Mouse (Mus musculus) heart, adult 2 months (tissue): ENCODE results near the gene Parm1. TPM values are rescaled to one million over a fixed set of nuclear protein-coding genes. Genes with fewer than 3 reads are reported as not detected.

Source experiments
- DNase-seq, 2 experiments: peaks; one replicate each; pipeline ENCODE4 v3.0.0; 2021
- H3K27ac ChIP-seq: fragments of 200-600 bp; 2 replicates; pipeline ENCODE4 v1.8.1; 2022
- H3K27me3 ChIP-seq: fragments of 200-500 bp; 2 replicates; pipeline ENCODE4 v1.6.1; 2012; ENCODE audit warnings: mild to moderate bottlenecking, low read length, inconsistent platforms, mixed read lengths; ENCODE audit not compliant: control insufficient read depth, insufficient read depth
- H3K36me3 ChIP-seq: fragments of 200-500 bp; 2 replicates; pipeline ENCODE4 v1.6.1; 2012; ENCODE audit warnings: low read length, inconsistent platforms; ENCODE audit not compliant: control insufficient read depth, insufficient read depth
- H3K4me1 ChIP-seq: fragments of 200-500 bp; 2 replicates; pipeline ENCODE4 v1.6.1; 2011; ENCODE audit warnings: low read length; ENCODE audit not compliant: control insufficient read depth, insufficient read depth
- H3K4me3 ChIP-seq: fragments of 200-600 bp; 2 replicates; pipeline ENCODE4 v1.8.1; 2022
- H3K79me2 ChIP-seq: fragments of 200-500 bp; replicated peaks from 2 replicates; pipeline ENCODE4 v1.6.1; 2012; ENCODE audit warnings: mild to moderate bottlenecking, inconsistent platforms, low read length, moderate library complexity, mixed read lengths; ENCODE audit not compliant: control insufficient read depth, insufficient read depth
- H3K9ac ChIP-seq: fragments of 200-500 bp; 2 replicates; pipeline ENCODE4 v1.6.1; 2012; ENCODE audit warnings: low read depth, mild to moderate bottlenecking, control low read depth, inconsistent platforms, low read length, mixed read lengths
- CTCF ChIP-seq: fragments of 200-600 bp; IDR thresholded peaks from 2 replicates; pipeline ENCODE4 v1.8.1; 2022; ENCODE audit warnings: antibody characterized with exemption, mild to moderate bottlenecking, moderate library complexity
- EP300 ChIP-seq: fragments of 200-500 bp; IDR thresholded peaks from 2 replicates; pipeline ENCODE4 v1.6.1; 2011; ENCODE audit warnings: low read depth, low read length, control low read depth; ENCODE audit not compliant: insufficient read depth
- POLR2A ChIP-seq: fragments of 200-500 bp; IDR thresholded peaks from 2 replicates; pipeline ENCODE4 v1.6.1; 2011; ENCODE audit warnings: mild to moderate bottlenecking, low read depth, low read length, control low read depth; ENCODE audit not compliant: insufficient read depth
- WGBS: fragments of 180-500 bp; shearing (Covaris S2); methylation state at CpG from one replicate; pipeline ENCODE4 v1.1.7; 2018; 5-methylcytosine and 5-hydroxymethylcytosine counted together
- intact Hi-C: fragments of 180-260 bp; cut with DNase I; formaldehyde crosslinking; loops from one replicate; pipeline ENCODE4 v1.15.1; 2025
- polyA plus RNA-seq: library from polyadenylated mRNA; depleted of rRNA; stranded (reverse); fragments of >200 nt; gene quantifications from 2 replicates; pipeline ENCODE4 v1.2.3, GENCODE M21; 2012
- total RNA-seq, 2 experiments: library from RNA; stranded (reverse); gene quantifications; 2 replicates each; pipeline ENCODE4 v1.2.3; 2021

Gene Parm1
- total and polyA plus RNA-seq, 3 experiments, result 41.5 to 56.8 (median 48.0) TPM

DNA sequence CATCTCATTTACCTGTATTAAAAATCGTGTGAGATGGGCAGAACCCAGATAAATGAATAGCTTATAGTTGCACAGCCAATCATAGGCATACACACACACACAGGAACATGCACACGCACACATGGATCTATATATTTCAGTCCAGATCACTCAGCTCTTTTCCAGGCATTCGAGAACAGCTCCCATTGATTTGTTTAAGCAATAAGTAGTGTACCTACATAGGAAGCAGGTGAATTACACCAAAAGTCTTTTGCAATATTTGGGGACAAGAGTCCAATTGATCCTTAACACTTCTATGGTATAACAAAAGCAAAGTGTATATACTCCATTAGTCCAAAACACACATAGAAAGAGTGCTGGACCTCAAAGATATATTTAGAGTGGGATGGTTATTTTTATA lies 94.2 kb downstream of the Parm1 start:
- Histone ChIP-seq H3K27me3 (no peaks in the 10 kb centered on the region), H3K79me2 (no peaks in the 10 kb centered on the region), H3K9ac (no peak overlapping the region), H3K36me3 (no peaks in the 10 kb centered on the region), H3K4me3 (no peak overlapping the region), H3K27ac (no peak overlapping the region), H3K4me1 (no peaks in the 10 kb centered on the region; the same call in 1 of the 2 replicates)
- intact Hi-C loops, result no loop called here
- DNase-seq, result no peak
- 85% methylated on average over 3 of the region's 3 CpGs for WGBS
- TF ChIP-seq CTCF, result no peak

DNA sequence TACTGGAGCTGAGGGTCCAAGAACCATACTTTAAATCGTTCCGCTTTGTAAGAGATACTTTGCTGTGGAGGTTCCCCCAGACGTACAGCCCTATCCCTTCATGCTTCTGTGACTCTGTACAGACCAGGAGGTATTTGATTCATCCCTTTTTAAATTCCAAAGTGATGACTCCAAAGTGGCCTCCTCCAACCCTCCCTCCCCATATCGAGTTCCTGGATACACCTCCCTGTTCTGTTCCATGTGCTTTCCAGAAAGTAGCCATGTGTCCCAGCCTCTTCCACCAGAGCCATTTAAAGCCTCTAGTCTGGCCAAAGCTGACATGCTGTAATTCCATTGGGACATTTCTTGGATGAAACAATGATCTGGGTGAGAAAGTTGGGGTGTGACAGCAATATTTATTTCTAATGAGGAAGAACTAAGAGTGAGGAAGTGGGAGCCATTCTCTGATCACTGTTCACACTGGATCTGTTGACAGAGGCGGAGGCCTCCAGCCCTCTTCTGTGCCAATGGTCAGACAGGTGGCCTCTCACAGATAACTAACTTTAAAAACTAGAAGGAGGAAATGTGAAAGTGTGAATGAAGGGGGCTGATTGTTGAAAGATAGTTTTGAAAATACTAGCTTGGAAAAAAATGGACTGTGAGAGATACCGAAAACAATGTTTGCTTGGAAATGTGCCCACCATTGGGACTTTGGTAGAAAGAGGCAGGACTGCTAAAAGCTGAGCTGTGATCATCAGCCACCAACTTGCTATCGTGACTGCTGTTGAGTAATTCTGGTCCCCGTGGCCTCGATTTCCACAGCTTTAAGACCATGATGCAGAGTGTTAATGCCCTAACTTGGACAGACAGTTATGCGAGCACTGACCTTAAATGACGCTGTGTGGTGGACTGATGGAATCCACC lies 100.2 kb downstream of the Parm1 start:
- DNase-seq, result no peak
- H3K9ac ChIP-seq, result no peak overlapping the region
- TF ChIP-seq CTCF (no peak), EP300 (no peak), POLR2A (no peak)
- intact Hi-C loops, result no loop called here
- no peaks in the 10 kb centered on the region for H3K36me3 ChIP-seq
- no peaks in the 10 kb centered on the region for H3K27me3 ChIP-seq
- H3K27ac ChIP-seq, result no peak overlapping the region
- no peak overlapping the region for H3K4me3 ChIP-seq
- peaks cover 2% of the 10 kb centered on the region; the same call in 1 of the 2 replicates for H3K4me1 ChIP-seq
- WGBS, result 60% methylated on average over 11 of the region's 11 CpGs
- H3K79me2 ChIP-seq, result no peaks in the 10 kb centered on the region

DNA sequence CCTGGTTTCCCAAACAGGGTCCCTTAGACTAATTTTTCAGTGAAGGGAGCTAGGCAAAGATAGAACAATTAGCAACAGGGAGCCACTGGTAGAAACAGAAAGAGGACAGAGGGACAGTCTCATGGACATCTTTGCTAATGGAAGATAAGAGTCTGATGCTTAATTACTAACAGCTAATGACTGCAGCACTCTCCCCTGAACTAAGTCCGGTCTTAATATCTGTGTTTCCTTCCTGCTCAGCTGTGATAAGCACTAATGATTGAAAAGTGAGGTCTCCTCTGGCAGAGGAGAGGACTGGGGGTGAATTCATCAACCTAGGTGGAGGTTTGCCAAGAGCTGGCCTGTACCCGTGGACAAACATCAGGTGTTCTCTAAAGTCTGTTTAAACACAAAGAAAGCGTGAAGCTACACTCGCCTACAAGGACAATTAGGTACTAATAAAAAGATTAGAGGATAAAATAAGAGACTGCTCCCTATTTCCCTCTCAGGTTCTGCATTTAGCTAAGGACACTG lies 101.3 kb downstream of the Parm1 start:
- Histone ChIP-seq H3K9ac (no peak overlapping the region), H3K4me1 (peaks cover 2% of the 10 kb centered on the region; the same call in 1 of the 2 replicates), H3K4me3 (no peak overlapping the region), H3K36me3 (no peaks in the 10 kb centered on the region), H3K79me2 (no peaks in the 10 kb centered on the region), H3K27me3 (no peaks in the 10 kb centered on the region), H3K27ac (no peak overlapping the region)
- WGBS, result 47% methylated on average over 4 of the region's 4 CpGs
- no peak for DNase-seq
- intact Hi-C loops, result no loop called here
- TF ChIP-seq POLR2A, result no peak
- no peak for TF ChIP-seq CTCF
- no peak for TF ChIP-seq EP300

DNA sequence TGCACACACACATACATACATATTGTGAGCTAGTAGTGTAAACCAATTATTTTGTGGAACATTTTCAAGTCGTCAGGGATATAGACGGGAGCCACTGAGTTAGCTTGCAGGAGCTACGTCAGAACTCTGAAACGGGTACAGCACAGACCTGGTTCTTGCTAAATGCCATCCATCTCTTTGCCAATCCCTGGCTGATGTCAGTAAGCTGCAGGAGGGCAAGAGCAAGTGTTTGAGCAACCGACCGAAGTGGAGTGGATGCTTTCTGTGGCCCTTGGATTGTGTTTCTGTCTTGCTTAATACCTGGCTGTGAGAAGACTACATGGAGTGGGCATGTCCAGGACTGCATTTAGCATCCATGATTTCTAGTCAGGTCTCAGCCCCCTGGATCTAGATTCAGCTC lies 103.8 kb downstream of the Parm1 start:
- no peaks in the 10 kb centered on the region for H3K79me2 ChIP-seq
- no peaks in the 10 kb centered on the region for H3K36me3 ChIP-seq
- no peak for TF ChIP-seq EP300
- intact Hi-C loops, result no loop called here
- no peaks in the 10 kb centered on the region for H3K27me3 ChIP-seq
- H3K4me1 ChIP-seq, result peaks cover 2% of the 10 kb centered on the region; the same call in 1 of the 2 replicates
- no peak overlapping the region for H3K9ac ChIP-seq
- H3K27ac ChIP-seq, result no peak overlapping the region
- H3K4me3 ChIP-seq, result no peak overlapping the region
- 94% methylated on average over 6 of the region's 6 CpGs for WGBS
- no peak for DNase-seq

DNA sequence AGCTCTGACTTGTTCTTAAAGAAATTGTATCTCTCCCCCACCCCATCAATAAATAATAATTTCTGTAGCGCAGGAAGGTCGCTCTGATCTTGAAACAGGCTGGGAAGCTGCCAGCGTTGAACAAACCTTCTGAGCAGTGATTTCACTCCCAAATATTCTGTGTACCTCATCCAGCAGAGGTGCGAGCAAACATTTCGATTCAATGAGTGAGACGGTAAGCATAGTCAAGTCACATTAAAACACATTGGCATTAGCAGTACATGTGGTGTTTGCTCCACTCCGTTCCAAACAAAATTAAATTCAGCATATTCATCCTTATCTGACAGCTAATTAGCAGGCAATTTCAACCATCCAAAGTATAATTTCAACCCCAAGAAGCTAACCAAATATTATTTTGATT lies 109.4 kb downstream of the Parm1 start:
- 88% methylated on average over 7 of the region's 7 CpGs for WGBS

DNA sequence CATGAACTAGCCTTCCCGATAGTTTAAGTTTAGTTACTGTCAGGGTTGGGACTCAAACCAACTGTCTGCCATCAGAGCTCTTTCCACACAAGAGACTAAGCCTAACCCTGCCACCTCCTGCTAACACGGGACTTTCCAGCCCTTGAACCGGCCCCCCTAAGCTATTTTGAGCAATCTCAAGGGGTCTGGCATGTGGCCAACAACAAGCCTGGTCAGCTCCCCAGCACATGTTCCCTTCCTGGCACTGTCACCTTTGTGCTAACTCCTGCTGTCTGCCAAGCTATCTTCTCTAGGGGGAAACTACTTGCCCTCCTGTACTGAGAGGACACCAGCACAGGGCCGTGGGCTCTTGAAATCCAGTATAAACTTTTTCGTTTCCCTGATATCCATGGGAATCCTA lies 112.1 kb downstream of the Parm1 start:
- H3K36me3 ChIP-seq, result peaks cover 3% of the 10 kb centered on the region; the same call in 1 of the 2 replicates
- no peaks in the 10 kb centered on the region for H3K79me2 ChIP-seq
- H3K27me3 ChIP-seq, result no peaks in the 10 kb centered on the region
- peak overlapping the region; percentile 66 for H3K27ac ChIP-seq
- H3K9ac ChIP-seq, result no peak overlapping the region
- WGBS, result 16% methylated on average over 5 of the region's 5 CpGs
- intact Hi-C loops, result loop anchor here (5.0 kb wide), 1 partner anchor 52 kb away; no protein-coding TSS in a partner anchor
- TF ChIP-seq EP300 (peak; percentile 92), POLR2A (no peak), CTCF (no peak)
- H3K4me1 ChIP-seq, result peaks cover 3% of the 10 kb centered on the region; the same call in 1 of the 2 replicates
- no peak overlapping the region for H3K4me3 ChIP-seq
- DNase-seq, result peak; percentile 74 to 85

More for the DNA sequence above, 109.4 kb downstream of the Parm1 start:
- H3K36me3 ChIP-seq, result peaks cover 3% of the 10 kb centered on the region; the same call in 1 of the 2 replicates
- no peak for DNase-seq
- H3K4me1 ChIP-seq, result peaks cover 3% of the 10 kb centered on the region; the same call in 1 of the 2 replicates
- H3K27me3 ChIP-seq, result no peaks in the 10 kb centered on the region
- no peak overlapping the region for H3K4me3 ChIP-seq
- H3K79me2 ChIP-seq, result no peaks in the 10 kb centered on the region
- no peak overlapping the region for H3K9ac ChIP-seq
- TF ChIP-seq POLR2A, result no peak
- TF ChIP-seq CTCF, result no peak
- TF ChIP-seq EP300, result no peak
- H3K27ac ChIP-seq, result no peak overlapping the region
- intact Hi-C loops, result loop anchor here (5.0 kb wide), 1 partner anchor 50 kb away; no protein-coding TSS in a partner anchor
